Mouse (Mus musculus): ENCODE results near the gene Cryab. TPM values are rescaled to one million over a fixed set of nuclear protein-coding genes. Genes with fewer than 3 reads are reported as not detected.

Cryab gene
- polyA plus RNA-seq, 1 experiment from 2014 or later: 1,345 TPM

DNA sequence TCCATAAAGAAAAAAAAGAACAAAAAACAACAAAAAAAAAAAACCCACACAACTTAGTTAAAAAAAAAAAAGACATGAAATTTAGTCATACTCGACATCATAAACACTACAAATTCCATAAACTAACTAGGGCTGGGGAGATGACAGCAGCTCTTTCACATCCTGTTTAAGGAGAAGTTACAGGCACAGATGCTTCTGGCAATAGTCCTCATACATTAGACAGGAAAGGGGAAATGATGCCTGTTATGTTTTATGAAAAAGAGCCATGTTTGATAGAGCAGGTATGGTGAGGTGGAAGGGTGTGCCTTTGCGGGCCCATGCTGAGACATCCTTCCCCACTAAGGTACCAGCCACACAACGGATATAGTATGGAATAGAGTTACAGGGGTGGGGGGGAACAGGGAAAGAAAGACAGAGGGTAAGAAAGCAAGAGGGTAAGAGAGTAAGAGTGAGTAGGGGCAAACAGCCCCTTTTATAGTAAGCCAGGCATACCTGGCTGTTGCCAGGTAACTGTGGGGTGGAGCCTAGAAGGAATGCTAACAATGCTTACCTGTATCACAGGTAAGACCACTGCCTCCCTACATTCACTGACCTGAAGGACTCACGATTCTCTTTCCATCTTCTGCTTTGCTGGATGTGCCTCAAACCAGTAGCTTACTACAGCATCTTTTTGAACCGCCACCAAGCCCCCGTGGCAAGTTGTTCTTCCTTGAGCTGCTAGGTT, 10.6 kb downstream of the Cryab start:
- Histone ChIP-seq H3K4me2 (ENCODE audit: low read length) (no peak overlapping the region), H3K9me3 (ENCODE audit: control insufficient read depth, low read length) (no peaks in the 10 kb centered on the region), H3K4me3 (ENCODE audit: control insufficient read depth in 1 of 2, insufficient read depth in 1 of 2, low read depth in 1 of 2, low read length in 2 of 2) (no peak overlapping the region), H3K36me3 (ENCODE audit: control insufficient read depth, insufficient read depth, low read length) (peaks cover 11% of the 10 kb centered on the region), H3K27me3 (ENCODE audit: control insufficient read depth, insufficient read depth, low read length) (no peaks in the 10 kb centered on the region), H3K27ac (replicated peaks in 1 of 2; ENCODE audit: control insufficient read depth in 1 of 2, insufficient read depth in 1 of 2, low read depth in 2 of 2, low read length in 2 of 2) (no peak overlapping the region), H3K4me1 (ENCODE audit: control insufficient read depth in 2 of 2, insufficient read depth in 2 of 2, low read length in 2 of 2) (no peaks in the 10 kb centered on the region), H3K9ac (ENCODE audit: low read length) (no peak overlapping the region)
- WGBS: 67% methylated on average over 6 of the region's 6 CpGs
- ATAC-seq (ENCODE audit: insufficient number of reproducible peaks, insufficient read depth, low FRiP score, low read depth): no peak

DNA sequence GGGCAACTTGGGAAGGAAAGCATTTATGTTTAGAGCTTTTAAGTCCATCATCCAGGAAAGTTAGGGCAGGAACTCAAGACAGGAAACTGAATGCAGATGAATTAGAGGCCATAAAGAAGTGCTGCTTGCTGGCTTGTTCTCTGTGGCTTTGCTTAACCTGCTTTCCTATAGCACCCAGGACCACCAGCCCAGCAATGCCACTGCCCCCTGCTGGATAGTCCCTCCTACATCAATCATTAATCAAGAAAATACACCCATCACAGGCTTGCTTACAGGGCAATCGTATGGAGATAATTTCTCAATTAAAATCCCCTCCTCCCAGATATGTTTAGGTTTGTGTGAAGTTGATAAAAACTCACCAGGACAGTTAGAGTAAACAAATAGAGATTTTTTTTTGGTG, 12.2 kb downstream of the Cryab start:
- no peak overlapping the region for H3K4me3 ChIP-seq (ENCODE audit: control insufficient read depth in 1 of 2, insufficient read depth in 1 of 2, low read depth in 1 of 2, low read length in 2 of 2)
- WGBS: 67% methylated on average over 1 of the region's 1 CpGs
- H3K4me1 ChIP-seq (ENCODE audit: control insufficient read depth in 2 of 2, insufficient read depth in 2 of 2, low read length in 2 of 2): peaks cover 2 to 4% of the 10 kb centered on the region in 2 experiments; a peak in 3 of 4 replicates
- ATAC-seq (ENCODE audit: insufficient number of reproducible peaks, insufficient read depth, low FRiP score, low read depth): no peak
- H3K9ac ChIP-seq (ENCODE audit: low read length): no peak overlapping the region
- no peak overlapping the region for H3K4me2 ChIP-seq (ENCODE audit: low read length)
- H3K36me3 ChIP-seq (ENCODE audit: control insufficient read depth, insufficient read depth, low read length): peaks cover 4% of the 10 kb centered on the region; the same call in 1 of the 2 replicates
- no peaks in the 10 kb centered on the region for H3K27me3 ChIP-seq (ENCODE audit: control insufficient read depth, insufficient read depth, low read length)
- H3K9me3 ChIP-seq (ENCODE audit: control insufficient read depth, low read length): no peaks in the 10 kb centered on the region
- no peak overlapping the region for H3K27ac ChIP-seq (replicated peaks in 1 of 2; ENCODE audit: control insufficient read depth in 1 of 2, insufficient read depth in 1 of 2, low read depth in 2 of 2, low read length in 2 of 2)

DNA sequence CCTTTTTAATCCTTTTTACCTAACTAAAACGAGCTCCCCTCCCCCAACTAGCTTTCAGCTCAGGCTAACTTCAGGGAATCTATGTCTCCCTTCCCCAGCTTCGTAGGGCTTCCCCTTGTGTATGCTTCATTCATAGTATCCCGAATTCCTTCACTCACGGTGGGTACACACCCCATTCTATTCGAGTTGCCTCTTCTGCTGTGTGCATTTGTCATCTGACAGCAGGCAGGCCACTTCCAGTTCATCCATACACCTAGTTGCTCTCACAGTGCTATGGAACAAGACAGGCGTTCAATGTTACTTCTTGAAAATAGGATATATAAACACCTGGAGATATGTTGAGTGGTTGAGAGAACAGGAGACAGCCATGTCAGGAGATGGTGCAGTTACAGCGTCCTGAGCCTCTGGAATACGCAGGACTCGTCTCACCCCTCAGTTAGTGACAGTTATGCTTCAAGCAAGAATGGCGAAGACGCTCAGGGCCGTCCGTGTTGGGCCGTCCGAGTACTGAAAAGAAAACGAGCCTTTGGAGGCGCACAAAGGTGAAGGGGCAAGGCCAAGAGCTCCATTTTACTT, 16.5 kb downstream of the Cryab start:
- H3K36me3 ChIP-seq (ENCODE audit: control insufficient read depth, insufficient read depth, low read length): peaks cover 23% of the 10 kb centered on the region
- no peaks in the 10 kb centered on the region for H3K9me3 ChIP-seq (ENCODE audit: control insufficient read depth, low read length)
- H3K27me3 ChIP-seq (ENCODE audit: control insufficient read depth, insufficient read depth, low read length): no peaks in the 10 kb centered on the region
- H3K4me3 ChIP-seq (ENCODE audit: control insufficient read depth in 1 of 2, insufficient read depth in 1 of 2, low read depth in 1 of 2, low read length in 2 of 2): peak overlapping the region; percentile 70 to 89
- H3K9ac ChIP-seq (ENCODE audit: low read length): peak overlapping the region; percentile 83
- ATAC-seq (ENCODE audit: insufficient number of reproducible peaks, insufficient read depth, low FRiP score, low read depth): no peak
- H3K27ac ChIP-seq (replicated peaks in 1 of 2; ENCODE audit: control insufficient read depth in 1 of 2, insufficient read depth in 1 of 2, low read depth in 2 of 2, low read length in 2 of 2): peak overlapping the region; percentile 85 to 90
- H3K4me1 ChIP-seq (ENCODE audit: control insufficient read depth in 2 of 2, insufficient read depth in 2 of 2, low read length in 2 of 2): peaks cover 2 to 13% of the 10 kb centered on the region in 2 experiments; a peak in 3 of 4 replicates
- H3K4me2 ChIP-seq (ENCODE audit: low read length): peak overlapping the region; percentile 83
- WGBS: 5% methylated on average over 17 of the region's 17 CpGs

DNA sequence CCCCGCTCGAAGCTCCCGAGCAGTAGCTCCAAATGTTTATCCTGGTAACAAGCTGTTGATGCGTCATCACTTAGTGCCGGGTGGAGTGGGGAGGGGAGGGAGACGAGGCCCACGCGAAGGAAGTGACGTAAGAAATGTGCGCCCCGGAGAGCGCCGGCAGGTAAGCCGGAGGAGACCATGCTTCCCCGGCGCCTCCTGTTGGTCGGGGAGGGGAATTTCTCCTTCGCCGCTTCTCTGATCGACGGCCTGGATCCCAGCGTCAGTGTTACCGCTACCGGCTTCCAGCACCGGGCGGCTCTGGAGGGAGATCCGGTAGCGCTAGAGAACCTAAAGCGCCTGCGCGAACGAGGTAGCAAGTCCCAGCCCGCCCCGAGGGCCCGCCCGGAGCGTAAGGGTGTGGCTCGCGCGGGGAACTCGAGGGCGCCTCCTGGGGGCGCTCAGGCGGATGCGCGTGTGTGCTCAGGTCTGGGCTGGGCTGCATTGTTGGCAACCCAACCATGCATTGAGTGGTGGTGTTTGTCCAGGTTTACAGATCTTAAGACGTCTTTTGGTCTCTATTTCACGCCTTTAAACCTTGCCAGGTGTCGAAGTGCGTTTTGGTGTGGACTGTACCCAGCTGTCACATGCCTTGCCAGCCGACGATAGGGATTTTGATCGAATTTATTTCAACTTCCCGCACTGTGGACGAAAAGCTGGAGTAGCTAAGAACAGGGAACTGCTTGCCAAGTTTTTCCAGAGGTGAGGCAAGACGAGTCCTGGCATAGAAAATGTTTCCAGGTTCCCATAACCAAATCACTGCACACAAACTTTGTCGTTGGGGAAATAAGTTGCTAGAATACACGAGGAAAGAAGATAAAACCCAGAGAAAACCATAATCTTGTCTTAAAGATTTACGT, 17.2 kb downstream of the Cryab start, which contains the start of gene Fdxacb1:
Gene Fdxacb1, plus strand, starts transcription at position 130 of the 896 bp plus-strand sequence.
- Histone ChIP-seq H3K27ac (replicated peaks in 1 of 2; ENCODE audit: control insufficient read depth in 1 of 2, insufficient read depth in 1 of 2, low read depth in 2 of 2, low read length in 2 of 2) (peak within 1 kb of the TSS; percentile 90 to 95), H3K4me1 (ENCODE audit: control insufficient read depth in 2 of 2, insufficient read depth in 2 of 2, low read length in 2 of 2) (peaks cover 2 to 13% of the 10 kb centered on the region in 2 experiments; a peak in 3 of 4 replicates), H3K36me3 (ENCODE audit: control insufficient read depth, insufficient read depth, low read length) (peaks cover 25% of the 10 kb centered on the region), H3K9ac (ENCODE audit: low read length) (peak within 1 kb of the TSS; percentile 83), H3K4me3 (ENCODE audit: control insufficient read depth in 1 of 2, insufficient read depth in 1 of 2, low read depth in 1 of 2, low read length in 2 of 2) (peak within 1 kb of the TSS; percentile 70 to 89), H3K4me2 (ENCODE audit: low read length) (peak within 1 kb of the TSS; percentile 83), H3K9me3 (ENCODE audit: control insufficient read depth, low read length) (no peaks in the 10 kb centered on the region), H3K27me3 (ENCODE audit: control insufficient read depth, insufficient read depth, low read length) (no peaks in the 10 kb centered on the region)
- WGBS: 4% methylated on average over 59 of the region's 59 CpGs
- peak; percentile 94 for ATAC-seq (ENCODE audit: insufficient number of reproducible peaks, insufficient read depth, low FRiP score, low read depth)

DNA sequence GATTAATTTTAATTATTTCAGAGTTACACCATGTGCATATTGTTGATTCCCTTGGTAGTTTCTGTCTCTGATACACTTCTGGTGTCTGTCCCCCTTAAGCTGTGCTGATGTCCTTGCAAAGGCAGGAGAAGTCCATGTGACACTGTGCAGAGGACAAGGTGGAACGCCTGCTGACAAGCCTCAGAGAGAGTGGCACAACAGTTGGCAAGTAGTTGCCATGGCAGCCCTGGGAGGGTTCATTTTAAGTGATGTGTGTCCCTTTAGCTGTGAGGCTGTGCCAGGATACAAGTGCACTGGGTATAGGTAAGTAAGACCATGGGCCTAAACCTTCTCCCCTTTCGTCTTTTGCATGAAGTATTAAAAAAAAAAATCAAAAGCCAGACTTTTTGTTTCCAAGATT, 18.9 kb downstream of the Cryab start:
- Histone ChIP-seq H3K4me2 (ENCODE audit: low read length) (no peak overlapping the region), H3K4me1 (ENCODE audit: control insufficient read depth in 2 of 2, insufficient read depth in 2 of 2, low read length in 2 of 2) (peaks cover 2 to 23% of the 10 kb centered on the region in 2 experiments; a peak in 3 of 4 replicates), H3K9ac (ENCODE audit: low read length) (no peak overlapping the region), H3K4me3 (ENCODE audit: control insufficient read depth in 1 of 2, insufficient read depth in 1 of 2, low read depth in 1 of 2, low read length in 2 of 2) (no peak overlapping the region), H3K27me3 (ENCODE audit: control insufficient read depth, insufficient read depth, low read length) (no peaks in the 10 kb centered on the region), H3K27ac (replicated peaks in 1 of 2; ENCODE audit: control insufficient read depth in 1 of 2, insufficient read depth in 1 of 2, low read depth in 2 of 2, low read length in 2 of 2) (no peak overlapping the region), H3K9me3 (ENCODE audit: control insufficient read depth, low read length) (no peaks in the 10 kb centered on the region), H3K36me3 (ENCODE audit: control insufficient read depth, insufficient read depth, low read length) (peaks cover 21% of the 10 kb centered on the region)
- no peak for ATAC-seq (ENCODE audit: insufficient number of reproducible peaks, insufficient read depth, low FRiP score, low read depth)
- 72% methylated on average over 2 of the region's 2 CpGs for WGBS

DNA sequence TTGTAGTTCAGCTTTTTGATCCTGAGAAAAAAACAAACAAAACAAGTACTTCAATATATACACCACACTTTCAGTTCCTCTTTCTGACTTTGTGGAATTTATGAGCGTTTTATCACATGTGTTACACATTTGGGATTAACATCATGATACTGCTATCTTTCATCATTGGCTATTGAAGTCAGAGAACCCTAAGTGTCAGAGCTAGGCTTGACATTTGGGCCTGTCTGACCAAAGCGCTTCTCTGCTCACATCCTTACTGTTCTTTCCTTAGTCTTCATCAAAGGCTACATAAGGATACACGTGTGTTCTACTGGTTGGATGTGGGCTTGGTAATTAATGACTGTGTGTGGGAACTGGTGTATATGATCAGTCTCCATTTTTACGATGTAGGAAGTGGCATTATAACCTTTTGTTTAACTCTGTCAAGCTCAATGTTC, 22.9 kb downstream of the Cryab start:
- no peak overlapping the region for H3K4me3 ChIP-seq (ENCODE audit: control insufficient read depth in 1 of 2, insufficient read depth in 1 of 2, low read depth in 1 of 2, low read length in 2 of 2)
- no peaks in the 10 kb centered on the region for H3K9me3 ChIP-seq (ENCODE audit: control insufficient read depth, low read length)
- WGBS: 75% methylated on average over 4 of the region's 4 CpGs
- ATAC-seq (ENCODE audit: insufficient number of reproducible peaks, insufficient read depth, low FRiP score, low read depth): no peak
- H3K36me3 ChIP-seq (ENCODE audit: control insufficient read depth, insufficient read depth, low read length): peaks cover 24% of the 10 kb centered on the region
- no peak overlapping the region for H3K27ac ChIP-seq (replicated peaks in 1 of 2; ENCODE audit: control insufficient read depth in 1 of 2, insufficient read depth in 1 of 2, low read depth in 2 of 2, low read length in 2 of 2)
- no peaks in the 10 kb centered on the region for H3K27me3 ChIP-seq (ENCODE audit: control insufficient read depth, insufficient read depth, low read length)
- peak overlapping the region; percentile 82 for H3K4me2 ChIP-seq (ENCODE audit: low read length)
- no peak overlapping the region; the same call in 1 of the 2 replicates for H3K9ac ChIP-seq (ENCODE audit: low read length)
- peaks cover 2 to 23% of the 10 kb centered on the region in 2 experiments; a peak in 3 of 4 replicates for H3K4me1 ChIP-seq (ENCODE audit: control insufficient read depth in 2 of 2, insufficient read depth in 2 of 2, low read length in 2 of 2)

DNA sequence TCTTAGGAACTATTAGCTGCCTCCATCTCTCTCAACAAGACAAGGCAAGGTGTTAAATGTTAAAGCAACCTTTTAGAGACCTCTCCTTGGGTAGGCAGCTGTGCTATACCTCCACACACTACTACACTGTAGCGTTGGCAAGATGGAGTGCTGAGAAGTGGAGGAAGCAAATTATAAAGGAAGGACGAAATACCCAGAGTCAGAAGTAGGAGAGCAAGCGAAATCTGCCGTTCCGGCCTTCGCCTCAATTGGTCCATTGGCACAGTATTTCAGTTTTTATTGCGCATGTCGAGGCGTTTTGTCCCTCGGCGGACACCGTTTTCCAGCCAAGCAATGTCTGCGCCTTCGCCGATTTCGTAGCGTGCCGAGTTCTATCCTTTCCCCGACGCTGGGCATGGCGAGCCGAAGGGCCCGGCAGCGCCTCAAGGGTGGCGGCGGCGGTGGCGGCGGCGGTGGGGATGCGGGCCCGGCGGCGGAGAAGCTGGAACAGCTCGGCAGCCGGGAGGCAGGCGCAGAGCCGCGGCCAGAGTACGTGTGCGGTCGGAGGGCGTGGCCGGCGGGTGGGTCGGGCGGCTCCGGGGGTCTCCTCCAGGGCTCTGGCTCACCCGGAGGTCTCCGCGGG, 24.0 kb downstream of the Cryab start, which contains the start of the genes Alg9 and 1110032A03Rik:
Gene Alg9, plus strand, starts transcription at position 29 of the 622 bp plus-strand sequence.
Gene 1110032A03Rik, minus strand, starts transcription at position 530 of the 622 bp plus-strand sequence.
- no peaks in the 10 kb centered on the region for H3K9me3 ChIP-seq (ENCODE audit: control insufficient read depth, low read length)
- peak; percentile 66 for ATAC-seq (ENCODE audit: insufficient number of reproducible peaks, insufficient read depth, low FRiP score, low read depth)
- peaks cover 2 to 17% of the 10 kb centered on the region in 2 experiments; a peak in 2 of 4 replicates for H3K4me1 ChIP-seq (ENCODE audit: control insufficient read depth in 2 of 2, insufficient read depth in 2 of 2, low read length in 2 of 2)
- peak within 1 kb of the TSS; percentile 92 for H3K4me3 ChIP-seq (ENCODE audit: control insufficient read depth in 1 of 2, insufficient read depth in 1 of 2, low read depth in 1 of 2, low read length in 2 of 2)
- H3K4me2 ChIP-seq (ENCODE audit: low read length): peak within 1 kb of the TSS; percentile 82
- peak within 1 kb of the TSS; percentile 25 to 51; a peak in 1 of 4 replicates for H3K27ac ChIP-seq (replicated peaks in 1 of 2; ENCODE audit: control insufficient read depth in 1 of 2, insufficient read depth in 1 of 2, low read depth in 2 of 2, low read length in 2 of 2)
- H3K9ac ChIP-seq (ENCODE audit: low read length): peak within 1 kb of the TSS; percentile 91
- 0% methylated on average over 42 of the region's 51 CpGs for WGBS
- H3K36me3 ChIP-seq (ENCODE audit: control insufficient read depth, insufficient read depth, low read length): peaks cover 35% of the 10 kb centered on the region
- no peaks in the 10 kb centered on the region for H3K27me3 ChIP-seq (ENCODE audit: control insufficient read depth, insufficient read depth, low read length)

All from heart, embryonic 14.5 days (tissue).